Mouse (Mus musculus) bone marrow macrophage, adult 2 months (primary cell): ENCODE measurements around the gene Bcar1.

ENCODE experiments used
- CTCF ChIP-seq: IDR thresholded peaks from 2 replicates; pipeline ENCODE4 v1.5.1; 2012; ENCODE audit warnings: low read depth, mild to moderate bottlenecking, low read length, moderate library complexity
- POLR2A ChIP-seq: IDR thresholded peaks from 2 replicates; pipeline ENCODE4 v1.6.1; 2012; ENCODE audit warnings: mild to moderate bottlenecking, low read depth, low read length, borderline replicate concordance

DNA sequence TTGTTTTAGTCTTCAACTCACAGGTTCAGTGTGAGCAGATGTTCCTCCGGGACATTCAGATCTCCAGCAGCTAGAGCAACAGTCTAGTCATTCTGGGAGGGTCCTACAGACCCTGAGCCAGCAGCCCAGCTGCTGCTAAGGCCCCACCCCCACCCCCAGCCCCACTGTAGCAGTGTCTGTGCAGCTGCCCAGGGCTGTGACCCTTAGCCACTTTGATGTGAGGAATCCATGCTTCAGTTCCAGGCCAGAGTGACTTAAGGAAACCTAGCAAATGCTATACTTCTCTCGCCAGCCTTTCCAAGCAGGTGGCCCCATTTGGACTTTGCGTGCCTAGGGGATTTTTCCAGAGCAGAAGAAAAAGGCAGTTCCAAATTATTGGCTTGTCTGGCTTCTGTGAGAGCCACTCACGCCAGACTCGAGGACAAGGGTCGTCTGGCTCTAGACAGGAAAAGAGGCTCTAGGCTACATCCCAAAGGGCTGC is 50.3 kb downstream of the Bcar1 start:
- TF ChIP-seq POLR2A (no peak), CTCF (no peak)
